Mouse (Mus musculus) liver, adult 2 months (tissue): ENCODE data around the gene Trpm2. TPM values are rescaled to one million over a fixed set of nuclear protein-coding genes. Genes with fewer than 3 reads are reported as not detected.

Experiments used
- DNase-seq: peaks from one replicate; pipeline ENCODE4 v3.0.0-alpha.2; 2011; ENCODE audit warnings: low read depth, low spot score; ENCODE audit errors: extremely low read depth
- H3K27ac ChIP-seq: fragments of 200-500 bp; replicated peaks from 2 replicates; pipeline ENCODE4 v1.5.1; 2012; ENCODE audit warnings: low read depth, mild to moderate bottlenecking, control low read depth, inconsistent platforms, low read length; ENCODE audit not compliant: insufficient read depth
- H3K27me3 ChIP-seq: fragments of 200-500 bp; 2 replicates; pipeline ENCODE4 v1.6.1; 2012; ENCODE audit warnings: mild to moderate bottlenecking, moderate library complexity, low read length, inconsistent platforms; ENCODE audit not compliant: control insufficient read depth, insufficient read depth
- H3K36me3 ChIP-seq: fragments of 200-500 bp; 2 replicates; pipeline ENCODE4 v1.6.1; 2012; ENCODE audit warnings: low read length, inconsistent platforms; ENCODE audit not compliant: control insufficient read depth, insufficient read depth
- H3K4me1 ChIP-seq: fragments of 200-500 bp; 2 replicates; pipeline ENCODE4 v1.6.1; 2011; ENCODE audit warnings: low read length; ENCODE audit not compliant: control insufficient read depth, insufficient read depth
- H3K4me3 ChIP-seq: fragments of 200-500 bp; 2 replicates; pipeline ENCODE4 v1.5.1; 2011; ENCODE audit warnings: low read depth, mild to moderate bottlenecking, control low read depth, low read length, moderate library complexity; ENCODE audit not compliant: insufficient read depth
- H3K79me2 ChIP-seq: fragments of 200-500 bp; 2 replicates; pipeline ENCODE4 v1.6.1; 2012; ENCODE audit warnings: inconsistent platforms, mild to moderate bottlenecking, low read length, moderate library complexity; ENCODE audit not compliant: control insufficient read depth, insufficient read depth
- H3K9ac ChIP-seq: fragments of 200-500 bp; 2 replicates; pipeline ENCODE4 v1.6.1; 2012; ENCODE audit warnings: low read depth, mild to moderate bottlenecking, control low read depth, inconsistent platforms, low read length
- CTCF ChIP-seq: fragments of 200-500 bp; IDR thresholded peaks from 2 replicates; pipeline ENCODE4 v1.5.1; 2011; ENCODE audit warnings: low read depth, low read length, control low read depth
- POLR2A ChIP-seq: fragments of 200-500 bp; IDR thresholded peaks from 2 replicates; pipeline ENCODE4 v1.6.1; 2011; ENCODE audit warnings: low read length, control low read depth; ENCODE audit not compliant: insufficient read depth; ENCODE audit errors: extremely low read depth
- WGBS: fragments of 180-500 bp; shearing (Covaris S2); methylation state at CpG from one replicate; pipeline ENCODE4 v1.1.7; 2018; 5-methylcytosine and 5-hydroxymethylcytosine counted together
- polyA plus RNA-seq: library from polyadenylated mRNA; depleted of rRNA; stranded (reverse); fragments of >200 nt; gene quantifications from 2 replicates; pipeline ENCODE4 v1.2.3, GENCODE M21; 2012
- total RNA-seq: library from RNA; depleted of rRNA; stranded (reverse); fragments of >200 nt; gene quantifications from 2 replicates; pipeline ENCODE4 v1.2.3, GENCODE M21; 2014

Gene Trpm2
- total and polyA plus RNA-seq, 2 experiments, result 3.1 to 3.3 TPM

GRCm38 (mm10) chr10:78001796-78002195 is 31.4 kb upstream of the Trpm2 start:
- Histone ChIP-seq H3K9ac (no peak overlapping the region), H3K4me1 (no peaks in the 10 kb centered on the region), H3K27ac (no peak overlapping the region), H3K27me3 (no peaks in the 10 kb centered on the region), H3K36me3 (peaks cover 2% of the 10 kb centered on the region; the same call in 1 of the 2 replicates), H3K79me2 (0 out of 2 replicates have a peak, but pooled peaks cover 3% of the 10 kb centered on the region), H3K4me3 (no peak overlapping the region)
- WGBS, result 94% methylated on average over 11 of the region's 11 CpGs
- TF ChIP-seq POLR2A (no peak), CTCF (no peak)
- no peak for DNase-seq

DNA sequence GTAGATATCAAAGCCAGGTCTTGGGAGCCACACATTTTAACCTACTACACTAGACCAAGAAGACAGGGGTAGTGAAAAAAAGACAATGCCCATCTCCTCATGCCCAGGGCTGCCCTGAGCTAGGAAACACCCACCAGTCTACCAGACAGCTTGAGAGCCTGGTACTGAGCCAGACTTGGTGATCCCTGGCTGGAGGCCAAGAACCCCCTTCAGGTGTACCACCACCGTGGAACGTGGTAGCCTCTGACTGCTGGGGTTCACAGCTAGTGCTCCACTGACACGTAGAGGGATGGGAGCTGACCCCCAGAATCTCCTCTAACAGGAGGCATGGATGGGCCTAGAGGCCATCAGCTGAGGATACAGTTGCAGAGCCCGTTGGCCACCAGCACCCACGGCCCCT is 29.8 kb upstream of the Trpm2 start:
- TF ChIP-seq CTCF, result no peak
- no peak for TF ChIP-seq POLR2A
- no peaks in the 10 kb centered on the region for H3K4me1 ChIP-seq
- H3K9ac ChIP-seq, result no peak overlapping the region
- peaks cover 3% of the 10 kb centered on the region; the same call in 1 of the 2 replicates for H3K36me3 ChIP-seq
- no peaks in the 10 kb centered on the region for H3K27me3 ChIP-seq
- WGBS, result 95% methylated on average over 5 of the region's 5 CpGs
- no peaks in the 10 kb centered on the region for H3K79me2 ChIP-seq
- no peak overlapping the region for H3K4me3 ChIP-seq
- H3K27ac ChIP-seq, result no peak overlapping the region
- DNase-seq, result no peak

DNA sequence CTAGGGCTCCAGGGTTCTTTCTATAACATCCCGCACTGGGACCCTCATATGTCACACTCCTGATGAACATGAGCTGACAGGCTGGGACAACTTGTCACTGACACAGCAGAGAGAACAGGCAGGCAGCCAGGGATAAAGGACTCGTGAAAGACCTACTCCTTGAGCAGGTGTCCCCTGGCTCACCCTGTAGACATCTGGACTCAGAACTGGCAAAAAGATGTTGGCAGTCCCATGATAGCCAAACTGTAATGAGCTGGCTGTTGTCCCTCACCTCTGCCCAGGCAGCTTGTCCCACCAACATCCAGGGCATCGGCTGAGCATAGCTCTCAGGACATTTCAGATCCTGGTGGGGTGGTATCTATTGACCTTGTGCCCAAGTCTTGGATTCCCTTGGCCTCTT is 25.3 kb upstream of the Trpm2 start:
- H3K27ac ChIP-seq, result no peak overlapping the region
- WGBS, result 89% methylated on average over 3 of the region's 3 CpGs
- H3K27me3 ChIP-seq, result no peaks in the 10 kb centered on the region
- no peaks in the 10 kb centered on the region for H3K4me1 ChIP-seq
- H3K79me2 ChIP-seq, result no peaks in the 10 kb centered on the region
- DNase-seq, result no peak
- TF ChIP-seq CTCF, result no peak
- TF ChIP-seq POLR2A, result no peak
- peaks cover 2% of the 10 kb centered on the region; the same call in 1 of the 2 replicates for H3K36me3 ChIP-seq
- no peak overlapping the region for H3K9ac ChIP-seq
- H3K4me3 ChIP-seq, result no peak overlapping the region

DNA sequence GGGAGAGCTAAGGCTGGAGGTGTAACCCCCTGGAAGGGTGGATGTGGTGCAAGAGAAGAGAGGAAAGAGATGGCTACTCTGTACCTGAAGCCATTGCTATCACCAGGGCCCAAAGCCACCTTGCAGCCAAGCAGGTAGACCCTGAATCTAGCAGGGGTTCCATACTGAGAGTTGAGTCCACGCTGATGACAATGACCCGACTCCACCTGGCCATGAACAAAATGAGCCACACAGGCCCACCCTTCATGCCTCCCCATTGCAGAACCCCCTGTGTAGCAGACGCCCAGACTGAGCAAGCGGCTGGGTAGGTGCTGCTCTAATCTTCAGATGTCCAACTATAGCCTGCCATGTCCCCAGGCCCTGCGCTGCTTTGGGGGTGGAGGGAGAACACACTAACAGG is 15.4 kb upstream of the Trpm2 start:
- no peaks in the 10 kb centered on the region for H3K4me1 ChIP-seq
- H3K4me3 ChIP-seq, result no peak overlapping the region
- TF ChIP-seq CTCF (no peak), POLR2A (no peak)
- no peak overlapping the region for H3K27ac ChIP-seq
- no peaks in the 10 kb centered on the region for H3K36me3 ChIP-seq
- H3K27me3 ChIP-seq, result no peaks in the 10 kb centered on the region
- WGBS, result 86% methylated on average over 5 of the region's 5 CpGs
- DNase-seq, result no peak
- no peaks in the 10 kb centered on the region for H3K79me2 ChIP-seq
- no peak overlapping the region for H3K9ac ChIP-seq

DNA sequence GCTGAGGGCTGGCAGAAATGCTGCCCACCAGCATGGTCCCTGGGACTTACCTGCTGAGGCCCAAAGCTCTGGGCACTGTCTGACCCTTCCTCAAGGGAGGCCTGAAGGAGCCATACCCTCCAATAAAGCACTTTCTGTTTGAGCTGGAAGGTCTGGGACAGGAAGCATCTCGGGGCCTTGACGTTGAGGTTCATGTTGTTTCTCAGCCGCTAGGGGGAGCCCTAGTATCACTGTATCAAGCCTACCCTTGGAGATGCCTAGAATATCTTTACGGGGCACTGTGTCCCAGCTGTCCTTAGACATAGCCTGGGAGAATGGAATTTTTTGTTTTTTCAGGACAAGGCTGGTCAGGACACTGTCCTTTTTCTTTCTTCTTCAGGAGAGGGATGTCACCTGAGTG is 14.3 kb upstream of the Trpm2 start:
- Histone ChIP-seq H3K36me3 (no peaks in the 10 kb centered on the region), H3K79me2 (no peaks in the 10 kb centered on the region), H3K4me3 (no peak overlapping the region), H3K4me1 (no peaks in the 10 kb centered on the region), H3K27me3 (no peaks in the 10 kb centered on the region), H3K27ac (no peak overlapping the region), H3K9ac (no peak overlapping the region)
- peak; percentile 57 for DNase-seq
- WGBS, result 3% methylated on average over 4 of the region's 4 CpGs
- peak; percentile 68 for TF ChIP-seq CTCF
- TF ChIP-seq POLR2A, result no peak

DNA sequence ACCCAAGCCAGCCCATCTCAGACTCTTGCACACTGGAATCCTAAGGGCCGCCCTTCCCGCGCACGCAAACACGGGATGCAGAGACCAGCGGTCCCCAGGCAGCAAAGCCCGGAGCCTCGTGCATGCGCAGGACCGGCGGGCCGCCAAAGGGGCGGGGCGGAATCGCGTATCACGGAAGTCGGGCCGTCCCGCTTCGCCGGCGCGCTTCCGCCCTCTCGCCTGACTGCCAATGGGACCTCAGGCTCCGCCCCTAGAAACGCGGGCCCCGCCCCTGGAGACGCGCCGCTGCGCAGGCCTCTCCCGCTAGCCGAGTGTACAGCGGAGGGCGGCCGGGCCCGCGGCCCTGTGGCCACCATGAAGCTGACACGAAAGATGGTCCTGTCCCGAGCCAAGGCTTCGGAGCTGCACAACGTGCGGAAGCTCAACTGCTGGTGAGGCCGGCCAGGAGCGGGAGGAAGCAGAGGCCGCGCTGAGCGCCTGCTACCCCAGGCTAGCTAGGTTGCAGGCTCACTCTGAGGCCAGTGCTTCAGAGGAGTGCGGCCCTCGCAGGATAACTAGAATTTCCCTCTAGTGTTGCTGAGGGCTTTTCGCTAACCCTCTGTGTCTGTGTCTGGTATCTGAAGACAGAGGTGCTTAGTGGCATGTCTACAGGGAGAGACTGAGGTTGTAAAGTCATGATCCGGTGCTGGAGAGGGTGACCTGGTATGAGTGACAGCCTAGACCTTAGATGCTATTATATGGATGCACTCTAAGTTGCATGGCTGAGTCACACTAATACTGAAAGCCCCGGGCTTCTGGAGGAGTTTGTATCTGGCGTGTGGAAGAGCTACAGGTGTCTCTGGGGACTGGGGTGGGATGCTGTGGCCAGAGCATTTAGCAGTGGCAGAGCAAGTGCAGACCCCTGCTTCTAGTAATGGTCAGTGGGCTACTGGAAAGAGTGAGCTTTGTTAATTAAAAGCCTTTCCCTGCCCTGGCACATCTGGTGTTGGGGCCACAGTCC is 8.3 kb upstream of the Trpm2 start, which contains the start of gene 1810043G02Rik:
1810043G02Rik (plus strand) TSS at position 174 of the 1,000 bp plus-strand sequence.
- peak; percentile 77 for DNase-seq
- H3K4me1 ChIP-seq, result peaks cover 16% of the 10 kb centered on the region
- TF ChIP-seq POLR2A (peak; percentile 47; the same call in 1 of the 2 replicates), CTCF (no peak)

More for the DNA sequence above, 8.3 kb upstream of the Trpm2 start, which contains the start of gene 1810043G02Rik:
- 3% methylated on average over 57 of the region's 57 CpGs for WGBS
- Histone ChIP-seq H3K79me2 (no peaks in the 10 kb centered on the region), H3K4me3 (peak within 1 kb of the TSS; percentile 70), H3K9ac (peak within 1 kb of the TSS; percentile 76), H3K27ac (peak within 1 kb of the TSS; percentile 61), H3K27me3 (no peaks in the 10 kb centered on the region), H3K36me3 (no peaks in the 10 kb centered on the region)
